Mouse (Mus musculus) lung, postnatal 4 days (tissue): ENCODE measurements around the gene Klk4.

Source experiments
- DNase-seq, 2 experiments: peaks; one replicate each; pipeline ENCODE4 v3.0.0; 2021

Gene Klk4

DNA sequence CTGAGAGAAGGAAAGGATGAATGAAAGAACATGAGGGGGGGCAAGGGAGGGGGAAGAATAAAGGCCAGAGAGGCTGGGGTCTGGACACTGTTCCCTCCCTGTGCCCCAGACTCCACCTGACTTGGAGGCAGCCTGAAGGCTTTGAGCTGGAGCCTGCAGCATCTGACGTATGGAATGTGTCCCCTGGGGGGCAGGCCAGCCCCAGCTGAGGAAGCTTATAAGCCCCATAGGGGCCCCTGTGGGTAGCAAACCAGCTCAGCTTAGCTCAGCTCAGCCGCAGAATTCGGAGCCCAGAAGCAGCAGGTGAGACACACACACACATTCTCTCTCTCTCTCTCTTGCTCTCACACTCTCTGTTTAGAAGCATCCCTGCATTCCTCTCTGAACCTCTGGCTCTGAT lies at the start of gene Klk4:
Klk4 (plus strand) TSS at position 249 of the 400 bp plus-strand sequence.
- DNase-seq, result no peak

DNA sequence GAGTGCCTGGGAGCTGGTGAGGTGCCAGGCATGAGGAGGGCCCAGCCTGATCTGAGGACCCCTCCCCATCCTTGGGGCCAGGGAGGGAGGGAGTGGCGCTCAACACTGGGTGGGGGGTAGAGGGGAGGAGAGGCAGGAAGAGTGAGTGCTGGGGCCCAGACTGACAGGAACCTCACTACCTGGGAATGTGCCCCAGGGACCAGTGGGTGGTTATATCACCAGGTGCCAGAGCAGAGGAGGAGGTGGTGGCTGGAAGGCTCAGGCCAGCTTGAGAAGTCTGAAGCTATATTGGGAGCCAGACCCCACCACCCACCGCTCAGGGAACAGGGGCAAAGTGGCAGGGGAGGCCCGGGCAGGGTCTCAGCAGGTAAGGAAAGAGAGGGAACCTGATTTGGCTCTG lies 39.3 kb upstream of the Klk4 start, which contains the start of gene Klk5:
Klk5 (plus strand) TSS at position 271 of the 400 bp plus-strand sequence.
- DNase-seq, result no peak

DNA sequence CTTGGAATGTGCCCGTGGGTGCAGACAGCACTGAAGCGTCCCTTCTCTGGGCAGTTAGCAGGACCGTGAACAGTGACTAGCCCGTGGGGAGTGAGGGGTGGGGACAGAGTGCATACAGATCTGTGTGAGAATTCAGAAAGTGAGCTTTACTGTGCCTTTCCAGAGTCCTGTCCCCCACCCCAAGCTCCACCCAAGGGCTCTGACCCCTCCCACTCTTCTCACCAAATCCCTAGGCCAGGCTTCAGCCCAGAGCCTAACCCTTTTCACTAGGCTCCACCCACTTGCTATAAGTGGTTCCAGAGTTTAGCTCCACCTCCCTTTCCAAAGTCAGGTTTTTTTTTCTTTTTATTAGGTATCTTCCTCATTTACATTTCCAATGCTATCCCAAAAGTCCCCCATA lies 37.2 kb upstream of the Klk4 start:
- no peak for DNase-seq

DNA sequence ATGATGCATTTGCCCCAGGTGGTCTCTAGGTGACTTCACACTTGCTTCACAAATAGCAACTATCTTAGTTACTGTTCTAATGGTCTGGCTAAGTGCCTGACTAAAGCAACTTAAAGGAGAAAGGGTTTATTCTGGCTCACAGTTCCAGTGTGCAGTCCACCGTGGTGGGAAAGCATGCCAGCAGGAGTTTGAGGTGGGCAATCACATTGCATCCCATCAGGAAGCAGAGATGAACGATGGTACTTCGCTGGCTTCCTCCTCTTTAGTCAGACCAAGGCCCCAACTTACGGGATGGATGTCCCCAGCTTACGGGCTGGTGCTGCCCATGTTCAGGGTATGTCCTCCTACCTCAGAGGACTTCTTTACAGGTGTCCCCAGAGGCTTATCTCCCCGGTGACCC lies 29.3 kb upstream of the Klk4 start:
- no peak for DNase-seq

DNA sequence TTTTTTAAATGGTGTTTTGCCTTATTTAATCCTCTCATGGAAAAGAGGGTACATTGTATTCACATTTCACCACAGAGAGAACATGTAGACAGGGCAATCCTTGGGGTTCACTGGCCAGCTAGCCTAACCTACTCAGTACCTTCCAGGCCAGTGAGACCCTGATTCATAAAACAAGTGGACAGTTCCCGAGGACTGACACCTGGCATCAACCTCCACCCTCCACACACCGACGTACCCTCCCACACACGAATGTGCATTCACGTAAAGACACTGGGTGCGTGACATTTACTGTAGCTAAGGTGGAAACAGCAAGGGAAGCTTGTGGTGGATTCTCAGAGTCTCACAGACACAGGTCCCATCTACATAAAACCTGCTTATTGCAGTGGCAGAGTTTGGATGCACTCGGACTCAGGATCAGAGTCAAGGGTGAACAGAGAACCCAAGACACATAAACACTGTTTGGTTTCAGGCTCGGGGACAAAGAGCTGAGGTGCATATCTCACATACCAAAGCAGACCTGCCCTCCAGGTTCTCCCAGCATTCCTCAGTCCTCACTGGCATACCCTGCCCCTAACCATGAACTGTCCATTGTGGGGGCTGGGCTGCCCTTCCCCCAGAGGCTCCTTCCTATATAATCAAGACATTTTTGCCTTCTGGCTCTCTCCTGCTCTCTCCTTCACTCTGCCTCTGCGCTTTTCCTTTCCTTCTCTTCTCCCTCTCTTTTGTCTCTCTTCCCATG lies 26.1 kb upstream of the Klk4 start:
- DNase-seq, result peak in 1 of 2 experiments; percentile 23

DNA sequence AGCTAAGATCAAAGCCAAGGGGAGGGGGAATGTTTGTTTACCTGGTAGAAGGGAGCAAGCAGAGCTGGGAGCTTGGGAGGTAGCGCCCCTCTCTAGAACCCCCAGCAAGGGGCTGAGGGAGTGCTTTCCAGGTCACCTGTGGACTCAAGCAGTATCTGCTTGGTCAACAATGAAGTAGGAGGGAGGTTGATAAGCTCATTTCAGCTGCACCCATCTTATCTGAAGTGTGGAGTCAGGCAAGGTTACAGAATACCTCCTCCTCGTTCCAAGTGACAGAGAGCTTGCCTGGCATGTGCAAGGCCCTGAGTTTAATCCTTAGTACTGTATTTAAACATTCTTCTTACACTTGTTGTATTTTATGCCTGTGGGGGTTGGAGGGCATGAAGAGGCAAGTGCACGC lies 25.3 kb upstream of the Klk4 start:
- DNase-seq, result peak in 1 of 2 experiments; percentile 15

DNA sequence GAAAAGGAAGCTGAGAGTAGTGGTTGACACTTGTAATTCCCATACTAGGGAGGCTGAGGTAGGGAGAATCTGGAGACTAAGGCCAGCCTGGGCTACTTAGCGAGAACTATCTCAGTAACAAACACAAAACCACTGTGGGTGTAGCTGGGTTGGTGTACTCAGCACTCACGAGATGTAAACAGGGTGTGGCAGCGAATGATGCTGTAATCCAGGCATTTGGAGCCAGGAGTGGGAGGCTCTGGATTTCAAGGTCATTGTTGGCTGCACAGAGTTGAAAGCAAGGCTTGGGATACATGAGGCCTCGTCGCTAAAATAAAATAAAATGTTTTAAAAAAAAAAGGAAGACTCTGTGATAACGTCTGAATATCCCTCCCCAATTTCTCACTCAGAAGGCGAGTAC lies 24.7 kb upstream of the Klk4 start:
- peak in 1 of 2 experiments; percentile 7 for DNase-seq

DNA sequence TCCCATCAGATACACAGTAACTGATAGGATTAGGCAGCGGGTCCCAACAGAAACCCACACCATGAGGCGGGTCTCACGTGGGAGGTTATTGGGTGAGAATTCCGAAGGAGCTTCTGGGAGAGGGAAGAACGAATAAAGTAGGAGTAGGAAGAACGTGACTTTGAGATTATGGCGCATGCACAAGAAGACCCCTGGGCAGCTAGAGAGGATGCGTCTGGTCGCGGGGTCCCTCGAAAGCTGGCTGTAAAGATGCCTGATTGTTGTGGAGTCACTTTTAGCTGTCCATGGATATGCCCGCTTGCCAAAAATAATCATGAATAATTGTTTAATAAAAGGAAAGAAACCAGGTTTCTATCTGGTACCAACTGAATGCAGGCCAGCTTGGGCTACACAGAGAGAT lies 23.5 kb upstream of the Klk4 start:
- DNase-seq, result peak in 1 of 2 experiments; percentile 7

DNA sequence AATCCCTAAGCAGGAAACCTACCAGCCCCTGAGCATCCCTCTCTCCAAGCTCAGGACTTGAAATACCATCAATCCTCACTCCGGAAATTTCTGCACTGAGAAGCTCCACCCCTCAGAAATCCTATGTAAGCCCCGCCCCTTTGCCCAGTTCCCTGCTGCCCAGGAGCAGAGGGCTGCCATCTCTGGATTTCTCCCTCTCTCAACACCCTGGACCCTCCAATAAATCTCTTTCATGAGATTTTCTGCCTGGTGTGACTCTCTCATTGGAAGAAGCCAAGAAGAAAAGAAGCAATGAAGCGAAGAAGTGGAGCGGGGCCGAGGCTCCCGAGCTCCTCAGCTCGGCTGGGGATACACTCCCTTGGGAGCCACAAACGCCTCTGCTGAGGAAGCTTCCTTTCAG lies 20.5 kb upstream of the Klk4 start:
- peak in 1 of 2 experiments; percentile 9 for DNase-seq

DNA sequence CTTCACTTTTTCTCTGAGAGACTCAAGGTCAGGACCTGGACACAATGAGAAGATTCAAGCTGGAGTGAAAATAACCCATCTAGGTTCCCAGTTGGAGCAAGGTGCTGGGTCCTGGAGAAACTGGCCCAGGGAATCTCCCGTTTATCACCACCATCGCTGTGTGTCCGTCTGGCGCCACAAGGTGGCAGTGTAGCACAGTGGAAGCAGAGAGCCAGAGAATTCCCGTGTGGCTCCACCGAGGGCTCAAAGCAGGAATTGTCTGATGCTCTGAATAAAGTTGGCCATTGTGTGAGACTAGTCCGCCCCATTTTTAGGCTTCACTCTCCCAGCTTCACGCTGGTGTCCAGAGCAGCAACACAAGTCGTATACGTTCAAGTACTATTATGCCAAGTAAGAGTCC lies 7.7 kb upstream of the Klk4 start:
- peak; percentile 43 to 64 for DNase-seq

DNA sequence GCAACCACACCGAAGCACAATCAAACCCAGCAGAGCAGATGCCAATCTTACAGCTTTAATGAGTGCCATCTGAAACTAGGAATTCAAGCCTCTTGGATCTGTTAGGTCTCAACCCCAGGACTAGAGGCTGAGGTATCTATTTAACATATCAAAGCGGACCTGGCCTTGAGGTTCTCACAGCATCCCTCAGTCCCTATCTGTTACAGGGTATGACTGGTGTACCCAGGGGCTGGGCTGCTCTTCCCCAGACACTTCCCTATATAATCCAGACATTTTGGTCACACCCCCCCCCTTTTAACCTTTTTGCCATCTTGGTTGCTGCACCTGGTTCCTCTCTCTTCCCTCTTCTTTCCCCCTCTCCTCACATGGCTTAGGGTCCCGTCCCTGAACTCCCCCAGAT lies 7.3 kb upstream of the Klk4 start:
- no peak for DNase-seq

DNA sequence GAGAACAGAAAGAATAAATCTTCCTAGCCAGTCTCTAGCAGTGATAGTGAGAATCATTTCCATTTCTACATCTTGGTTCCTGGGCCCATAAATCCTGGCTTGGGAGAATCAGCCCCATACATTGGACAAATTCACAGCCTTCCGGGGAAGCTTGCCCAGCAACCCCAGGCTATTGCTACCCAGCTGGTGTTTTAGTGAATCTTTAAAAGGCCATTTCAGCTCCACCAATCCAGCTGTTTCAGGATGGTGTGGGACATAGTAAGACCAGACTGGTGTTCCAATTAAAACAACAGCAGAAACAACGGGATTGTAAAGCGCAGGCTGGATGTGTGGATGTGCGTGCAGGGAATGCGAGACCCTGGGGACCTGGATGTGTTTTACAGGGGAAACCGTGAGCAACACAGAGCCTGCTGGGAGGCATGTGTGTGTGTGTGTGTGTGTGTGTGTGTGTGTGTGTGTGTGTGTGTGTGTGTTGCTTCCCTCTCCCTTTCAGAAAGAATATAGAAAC lies 6.0 kb upstream of the Klk4 start:
- no peak for DNase-seq

DNA sequence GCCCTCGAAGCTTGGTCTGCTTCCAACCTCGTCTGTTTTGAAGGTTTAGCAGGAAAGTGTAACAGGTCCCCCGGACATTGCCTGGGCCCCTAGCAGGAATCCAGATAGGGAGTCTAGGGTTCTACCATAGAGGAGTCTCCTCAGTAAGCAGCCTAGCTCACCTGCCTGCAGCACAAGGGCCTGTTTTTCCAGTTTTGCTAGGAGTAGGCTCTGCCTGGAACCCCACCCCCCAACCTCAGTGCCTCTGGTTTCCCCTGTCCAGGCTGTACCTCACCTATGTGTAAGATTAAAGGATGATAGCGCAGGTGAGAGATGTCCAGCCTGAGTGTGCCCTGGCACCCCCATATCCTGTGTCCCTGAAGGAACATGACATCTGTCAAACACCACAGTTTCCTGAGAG lies 4.5 kb upstream of the Klk4 start:
- no peak for DNase-seq

DNA sequence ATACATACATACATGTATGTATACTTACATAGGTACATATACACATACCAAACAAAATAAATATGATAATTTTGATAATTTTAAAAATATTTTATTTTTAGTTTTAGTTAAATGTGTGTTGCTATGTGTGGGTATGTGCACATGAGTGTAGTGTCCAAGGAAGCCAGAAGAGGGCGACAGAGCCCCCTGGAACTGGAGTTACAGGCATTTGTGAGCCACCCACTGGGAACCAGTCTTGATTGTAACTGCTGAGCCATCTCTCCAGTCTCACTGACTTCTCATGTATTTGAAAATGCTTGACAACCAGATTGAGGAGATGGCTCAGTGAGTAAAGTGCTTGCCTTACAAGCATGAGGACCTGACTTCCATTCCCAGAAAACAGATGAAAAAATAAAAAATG lies 2.7 kb upstream of the Klk4 start:
- DNase-seq, result no peak

DNA sequence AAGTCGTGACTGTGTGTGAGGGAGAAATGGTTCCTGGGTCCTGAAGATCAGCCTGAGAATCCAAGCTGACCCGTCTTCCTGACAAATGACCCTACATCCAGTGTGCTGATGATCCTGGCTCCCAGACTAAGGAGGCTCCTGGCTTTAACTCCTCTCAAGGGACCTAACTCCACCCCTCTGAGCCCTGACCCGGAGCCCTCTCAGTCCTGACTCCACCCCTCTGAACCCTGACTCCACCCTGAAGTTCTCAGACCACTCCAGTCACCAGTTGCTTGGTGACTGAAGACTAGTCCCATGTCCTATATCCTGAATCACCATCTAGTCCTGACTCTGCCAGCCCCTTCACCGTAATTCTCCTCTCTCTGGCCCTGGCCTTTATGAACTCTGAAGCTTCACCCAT lies 1.4 kb downstream of the Klk4 start:
- no peak for DNase-seq

DNA sequence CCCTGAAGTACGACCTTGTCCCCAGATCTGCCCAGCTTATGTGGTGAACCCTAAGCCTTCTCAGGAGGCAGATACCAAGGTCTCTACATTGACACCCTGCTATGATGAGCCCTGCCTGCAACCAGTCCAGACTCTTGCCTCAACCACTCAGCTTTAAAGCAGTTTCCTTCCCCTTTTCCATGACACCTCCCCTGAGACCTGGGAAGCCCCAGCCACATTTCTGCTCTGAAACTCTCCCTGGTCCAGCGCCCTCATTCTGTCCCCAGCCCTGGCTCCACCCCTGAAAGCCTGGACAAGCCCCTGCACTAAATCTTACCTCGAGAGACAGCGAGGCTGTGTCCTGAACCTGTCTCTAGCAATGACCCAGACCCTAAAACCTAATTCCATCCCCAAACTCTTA lies 1.9 kb downstream of the Klk4 start:
- no peak for DNase-seq

DNA sequence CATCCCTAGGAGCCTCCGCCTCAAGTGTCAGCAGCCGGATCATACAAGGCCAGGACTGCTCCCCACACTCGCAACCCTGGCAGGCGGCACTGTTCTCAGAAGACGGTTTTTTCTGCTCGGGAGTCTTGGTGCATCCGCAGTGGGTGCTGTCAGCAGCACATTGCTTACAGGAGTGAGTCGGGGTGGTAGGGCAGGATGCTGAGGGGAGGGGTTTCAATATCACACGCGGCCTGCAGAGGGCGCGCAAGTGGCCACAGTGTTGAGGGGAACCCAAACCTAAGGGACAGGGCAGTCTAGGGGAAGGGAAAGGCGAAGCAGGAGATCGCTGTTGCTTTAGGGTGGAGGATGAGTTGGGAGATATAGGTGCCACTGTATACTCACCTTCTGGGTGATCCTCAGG lies 2.6 kb downstream of the Klk4 start:
- DNase-seq, result peak; percentile 31 to 54

DNA sequence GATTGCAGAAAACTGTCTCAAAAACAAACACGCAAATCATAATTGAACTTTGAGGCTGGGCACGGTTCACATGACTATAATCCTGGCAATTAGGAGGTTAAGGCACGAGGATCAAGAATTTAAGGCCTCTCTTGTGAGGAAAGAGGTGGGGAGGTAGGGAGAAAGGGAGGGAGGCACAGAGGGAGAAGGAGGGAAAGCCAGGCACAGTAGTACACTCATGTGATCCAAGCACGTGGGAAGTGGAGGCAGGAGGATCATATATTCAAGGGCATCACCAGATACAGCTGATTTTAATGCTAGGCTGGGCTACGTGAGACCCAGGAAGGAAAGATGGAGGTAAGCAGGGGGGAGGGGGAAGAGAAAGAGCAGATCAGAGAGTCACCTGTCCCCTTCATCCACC lies 10.4 kb downstream of the Klk4 start:
- no peak for DNase-seq

DNA sequence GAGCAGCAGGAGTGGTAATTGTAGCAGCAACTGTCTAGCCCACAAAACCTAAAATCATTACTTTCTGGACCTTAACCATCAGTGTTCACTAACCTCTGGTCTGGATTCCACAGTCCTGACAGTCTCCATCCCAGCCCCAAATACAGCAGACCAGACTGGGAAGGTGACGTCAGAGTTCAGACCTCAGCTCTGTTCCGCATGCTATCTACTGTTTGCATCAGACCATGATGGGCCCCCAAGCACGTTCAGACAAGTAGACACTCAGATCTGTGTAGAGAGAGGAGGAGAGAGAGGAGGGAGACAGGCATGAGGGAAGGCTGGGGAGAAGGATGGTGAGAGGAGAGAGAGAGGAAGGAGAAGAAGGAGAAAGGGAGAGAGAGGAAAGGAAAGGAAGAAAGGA lies 10.8 kb downstream of the Klk4 start:
- DNase-seq, result no peak

DNA sequence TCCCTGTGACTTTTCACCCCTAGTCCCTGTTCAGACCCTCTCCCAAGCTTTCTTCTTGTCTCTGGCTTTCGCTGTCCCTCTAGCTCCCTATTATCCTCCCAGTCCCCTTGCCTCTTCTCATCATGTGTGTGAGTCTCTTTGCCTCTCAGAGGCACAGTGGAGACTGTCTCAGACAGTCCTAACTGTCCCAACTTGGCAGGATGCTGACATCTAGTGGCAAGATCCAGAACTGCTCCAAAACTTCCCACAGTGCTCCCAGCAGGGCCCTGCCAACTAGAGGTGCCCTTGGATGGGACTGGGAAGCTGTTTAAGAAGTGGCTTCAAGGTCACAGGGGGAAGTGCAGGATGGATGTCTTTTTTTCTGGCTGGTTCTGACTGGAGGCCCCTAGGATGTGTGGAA lies 13.9 kb downstream of the Klk4 start:
- peak; percentile 57 to 84 for DNase-seq

DNA sequence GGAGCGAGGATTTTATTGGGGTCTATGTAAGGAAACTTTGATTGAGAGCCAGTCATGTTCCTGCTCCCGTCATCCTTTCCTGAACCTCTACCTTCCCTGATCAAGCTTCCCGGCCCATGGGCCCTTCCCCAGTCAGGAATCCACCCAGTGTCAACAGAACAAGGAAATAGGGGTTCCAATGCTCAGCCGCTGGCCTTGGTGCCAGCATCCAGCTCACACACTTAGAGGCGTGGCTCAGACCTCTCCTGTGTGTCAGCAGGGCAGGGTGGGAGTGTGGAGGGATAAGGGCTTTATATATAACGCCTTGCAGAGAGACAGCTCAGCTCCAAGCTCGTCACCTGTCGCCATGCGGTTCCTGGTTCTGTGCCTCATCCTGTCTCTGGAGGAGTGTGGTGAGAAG lies 33.9 kb downstream of the Klk4 start:
- peak in 1 of 2 experiments; percentile 44 for DNase-seq

DNA sequence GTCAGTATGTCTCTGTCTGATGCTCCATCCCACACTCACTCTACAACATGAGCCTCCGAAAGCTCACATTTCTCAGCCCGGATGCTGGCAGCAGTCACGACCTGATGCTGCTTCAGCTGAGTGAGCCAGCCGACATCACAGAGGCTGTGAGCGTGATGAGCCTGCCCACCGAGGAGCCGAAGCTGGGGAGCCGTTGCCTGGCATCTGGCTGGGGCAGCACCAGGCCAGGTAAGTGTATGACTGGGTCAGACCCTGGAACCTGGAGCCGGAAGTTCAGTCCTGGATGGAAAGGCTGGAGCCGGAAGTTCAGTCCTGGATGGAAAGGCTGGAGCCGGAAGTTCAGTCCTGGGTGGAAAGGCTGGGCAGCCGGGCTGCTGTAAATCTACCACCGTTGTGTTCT lies 37.5 kb downstream of the Klk4 start:
- DNase-seq, result no peak

DNA sequence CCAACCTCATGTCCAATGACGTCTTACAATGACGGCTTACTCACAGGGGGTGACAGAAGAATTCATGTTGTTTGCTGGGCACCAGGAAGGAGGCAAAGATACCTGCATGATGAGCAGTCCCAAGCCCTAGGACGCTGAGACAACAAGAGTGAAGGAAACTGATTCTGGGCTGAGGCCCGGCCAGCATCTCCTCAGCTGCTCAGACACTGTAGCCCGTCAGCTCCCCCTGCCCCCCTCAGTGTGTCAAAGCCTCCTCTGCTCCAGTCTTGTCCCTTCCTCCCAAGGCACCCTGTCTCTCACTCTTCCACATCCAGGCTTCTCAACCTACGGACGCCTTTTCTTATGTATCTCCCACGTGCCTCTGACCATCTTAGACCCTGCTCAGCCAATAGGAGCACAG lies 37.9 kb downstream of the Klk4 start:
- no peak for DNase-seq

DNA sequence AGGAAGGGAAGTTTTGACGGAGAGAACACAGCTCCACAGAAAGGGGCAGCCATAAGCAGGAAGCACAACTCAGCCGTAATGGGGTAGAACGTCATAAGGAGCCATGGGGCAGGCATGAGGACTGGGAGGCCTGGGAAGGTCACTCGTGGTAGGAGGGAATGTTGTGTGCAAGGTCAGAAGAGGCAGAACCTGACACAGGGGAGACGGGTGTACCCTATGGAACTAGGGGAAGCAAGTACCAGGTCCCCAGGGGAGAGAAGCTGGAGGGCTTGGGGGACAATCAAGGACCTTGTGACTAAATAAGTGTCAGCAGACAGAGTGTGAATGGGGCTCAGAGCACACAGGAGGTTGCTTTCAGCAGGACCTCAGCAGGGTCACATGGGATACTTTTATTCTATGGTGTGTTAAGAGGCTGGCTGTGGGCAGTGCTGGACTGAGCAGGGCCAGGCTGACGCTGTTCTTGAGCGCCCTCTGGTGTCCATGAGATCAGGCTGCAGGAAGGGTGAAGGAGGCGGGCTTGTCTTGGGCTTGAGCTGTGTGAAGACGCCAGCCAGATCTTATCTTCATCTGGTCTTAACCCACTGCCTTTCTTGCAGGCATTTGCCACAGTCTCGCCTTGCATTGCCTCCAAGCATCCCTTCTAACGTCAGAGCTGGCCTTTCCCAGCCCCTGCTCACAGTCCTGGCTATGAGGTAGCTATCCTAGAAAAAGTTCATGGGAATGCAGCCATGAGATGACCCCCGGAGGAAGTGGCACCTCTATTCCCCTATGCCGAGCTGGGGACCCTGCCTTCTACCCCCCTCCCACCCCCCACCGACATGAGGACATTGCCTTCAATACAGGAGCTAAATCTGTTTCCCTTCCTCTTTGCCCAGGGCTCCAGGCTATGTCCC lies 38.8 kb downstream of the Klk4 start:
- DNase-seq, result peak; percentile 63 to 77
